Mouse (Mus musculus) adrenal gland, postnatal 14 days (tissue): ENCODE data around the gene Trim75. TPM values are rescaled to one million over a fixed set of nuclear protein-coding genes. Genes with fewer than 3 reads are reported as not detected.
A peak's percentile ranks its signal among the peaks of the same experiment; 100 is the strongest.
"Not testable (repeated sequence)": the region's sequence is repeated elsewhere in the genome, so short reads cannot be mapped to it uniquely, and the experiment has no call there.

ENCODE experiments used
- DNase-seq: peaks from one replicate; pipeline ENCODE4 v3.0.0; 2021; ENCODE audit warnings: mixed read lengths
- long read RNA-seq, 2 experiments: library from polyadenylated mRNA; stranded (forward); transcript quantifications; one replicate each; pipeline ENCODE4 v2.0.0; 2021
- total RNA-seq: library from RNA; stranded (reverse); gene quantifications from 2 replicates; pipeline ENCODE4 v1.2.3, GENCODE M21; 2021

Trim75 gene
- not detected in 2 replicates for total RNA-seq
- long read RNA-seq, experiment 1, result 0 reads
- long read RNA-seq, experiment 2, result 0 reads

DNA sequence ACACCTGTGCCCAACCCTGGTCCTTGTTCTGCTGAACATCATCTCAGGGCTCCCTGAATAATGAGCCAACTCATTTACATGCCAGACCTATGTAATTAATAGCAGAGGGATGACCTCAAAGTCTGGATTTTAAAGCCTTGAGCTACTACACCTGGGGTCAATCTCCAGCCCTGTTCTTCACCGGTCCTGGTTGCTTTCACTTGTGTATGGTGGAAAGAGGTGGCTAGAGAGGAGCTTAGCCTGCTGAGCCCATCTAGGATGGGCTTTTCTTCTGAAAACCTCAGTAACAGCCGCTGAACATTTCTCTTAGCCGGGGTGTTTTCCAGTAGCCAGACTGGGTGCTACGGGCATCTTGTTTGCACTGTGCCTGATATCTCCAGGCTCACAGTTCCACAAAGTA lies at the start of gene Trim75:
Gene Trim75, minus strand, starts transcription at position 101 of the 400 bp plus-strand sequence.
- no peak for DNase-seq

DNA sequence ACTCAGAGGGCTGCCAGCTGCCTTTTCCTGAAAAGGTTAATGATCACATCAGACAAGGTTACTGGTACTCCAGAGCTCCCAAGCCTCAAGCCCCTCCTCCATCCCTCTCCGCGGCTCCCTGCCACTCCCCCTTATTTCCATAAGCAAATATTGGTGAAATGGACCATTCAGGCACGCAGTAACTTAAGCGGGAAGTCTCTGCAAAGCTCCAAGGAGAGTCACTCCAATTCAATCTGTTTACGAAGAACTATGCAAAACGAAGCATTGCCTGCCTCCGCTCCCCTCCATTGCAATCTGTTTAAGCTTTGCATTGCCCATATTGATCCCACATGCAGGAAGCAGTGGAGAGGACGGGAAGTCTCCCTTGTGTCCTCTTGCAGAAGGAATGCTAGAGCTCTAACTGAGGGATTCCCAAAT lies 49.5 kb upstream of the Trim75 start, which contains the start of gene Apela:
Gene Apela, minus strand, starts transcription at position 220 of the 417 bp plus-strand sequence.
- DNase-seq, result peak; percentile 32

DNA sequence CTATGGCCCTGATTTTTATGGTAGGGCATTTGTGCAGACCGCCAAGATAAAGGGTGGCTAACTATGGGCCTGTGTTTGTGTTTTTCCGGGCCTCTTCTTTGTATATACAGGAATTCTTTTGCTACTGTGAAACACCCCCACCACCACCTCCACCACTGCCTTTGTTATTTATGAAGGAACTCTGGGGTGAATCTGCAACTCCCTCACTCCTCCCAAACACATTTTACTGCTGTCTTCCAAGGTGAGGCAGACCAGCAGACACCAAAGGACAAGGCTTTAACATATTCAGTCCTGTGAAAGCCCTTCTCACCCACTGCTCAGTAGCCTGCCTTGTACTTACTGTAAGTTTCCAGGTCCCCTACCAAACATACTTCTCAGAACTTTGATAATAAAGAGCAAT lies 46.5 kb upstream of the Trim75 start:
- no peak for DNase-seq

DNA sequence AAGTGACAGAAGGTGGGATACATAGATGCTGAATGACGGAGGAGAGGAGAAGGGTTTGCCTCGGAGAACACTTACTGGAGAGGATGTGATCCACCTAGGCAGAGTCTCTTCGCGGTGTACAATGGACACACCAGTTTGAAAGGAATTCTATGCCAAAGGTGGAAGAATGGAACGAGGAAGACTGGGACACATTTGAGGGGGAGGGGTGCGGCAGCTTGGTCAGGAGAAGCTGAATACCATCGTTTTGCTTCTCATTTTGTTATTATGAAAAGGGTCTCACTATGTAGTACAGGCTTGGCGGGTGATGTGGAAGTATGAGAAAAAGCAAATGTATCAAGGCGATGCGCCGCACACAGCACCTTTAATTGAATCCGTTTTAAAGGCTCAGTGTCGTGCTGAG lies 45.4 kb upstream of the Trim75 start:
- no peak for DNase-seq

DNA sequence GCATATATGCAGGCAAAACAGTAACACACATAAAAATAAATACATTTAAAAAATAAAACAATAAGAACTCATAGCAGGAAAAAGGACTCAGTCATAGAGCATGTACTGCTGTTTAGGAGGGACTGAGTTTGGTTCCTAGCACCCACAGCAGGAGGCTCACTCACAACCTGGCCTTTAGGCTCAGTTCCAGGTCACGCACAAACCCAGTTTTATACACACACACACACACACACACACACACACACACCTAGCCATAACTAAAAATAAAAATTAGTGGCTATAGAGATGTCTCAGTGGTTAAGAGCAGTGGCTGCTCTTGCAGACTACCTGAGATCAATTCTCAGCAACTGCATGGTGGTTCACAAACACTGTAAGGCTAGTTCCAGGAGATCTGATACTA lies 44.5 kb upstream of the Trim75 start:
- no peak for DNase-seq

DNA sequence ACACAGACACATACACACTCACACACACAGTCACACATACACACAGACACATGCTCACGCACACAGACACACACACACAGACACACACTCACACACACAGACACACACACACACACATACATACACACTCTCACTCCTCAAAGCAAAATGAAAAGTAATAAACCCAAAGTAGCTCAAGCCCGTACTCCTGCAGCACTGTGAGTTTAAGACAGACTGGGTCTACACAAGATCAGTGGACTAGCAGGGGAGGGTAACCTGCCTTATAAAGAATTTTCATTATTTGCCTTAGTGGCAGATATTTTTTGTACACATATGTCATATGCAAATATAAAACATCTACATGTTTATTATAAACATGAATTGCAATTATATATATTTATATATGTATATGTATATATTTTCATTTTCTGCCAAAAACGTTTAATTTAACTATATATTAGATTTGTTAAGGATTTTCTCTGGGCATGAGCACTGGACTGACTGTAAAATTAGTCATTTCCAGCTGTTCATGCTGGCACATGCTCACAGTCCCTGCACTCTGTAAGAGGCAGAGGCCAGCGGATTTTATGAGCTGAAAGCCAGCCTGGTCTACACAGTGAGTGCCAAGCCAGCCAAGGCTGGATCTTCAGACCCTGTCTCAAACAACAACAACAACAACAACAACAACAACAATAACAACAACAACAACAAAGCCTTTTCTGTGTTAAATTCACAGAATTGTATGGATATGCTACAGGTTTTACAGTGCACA lies 43.3 kb upstream of the Trim75 start:
- no peak for DNase-seq

DNA sequence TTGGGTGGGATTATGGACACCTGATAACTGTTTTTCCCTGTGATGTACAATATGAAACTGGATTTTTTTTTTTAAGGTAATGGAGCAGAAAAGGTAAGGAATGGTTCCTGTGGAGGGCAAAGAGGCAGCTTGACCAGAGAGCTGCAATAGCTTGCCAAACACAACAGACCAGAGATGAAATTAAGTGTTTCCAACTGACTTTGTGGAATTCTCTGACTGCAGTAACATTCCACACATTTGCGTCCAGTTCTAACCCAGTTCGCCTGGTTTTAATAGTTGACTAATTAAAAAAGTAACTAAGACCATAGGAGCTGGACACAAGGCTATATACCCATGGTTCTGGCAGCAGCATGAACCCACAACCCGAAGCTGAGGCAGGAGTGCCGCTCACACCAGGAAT lies 42.1 kb upstream of the Trim75 start:
- DNase-seq, result no peak

DNA sequence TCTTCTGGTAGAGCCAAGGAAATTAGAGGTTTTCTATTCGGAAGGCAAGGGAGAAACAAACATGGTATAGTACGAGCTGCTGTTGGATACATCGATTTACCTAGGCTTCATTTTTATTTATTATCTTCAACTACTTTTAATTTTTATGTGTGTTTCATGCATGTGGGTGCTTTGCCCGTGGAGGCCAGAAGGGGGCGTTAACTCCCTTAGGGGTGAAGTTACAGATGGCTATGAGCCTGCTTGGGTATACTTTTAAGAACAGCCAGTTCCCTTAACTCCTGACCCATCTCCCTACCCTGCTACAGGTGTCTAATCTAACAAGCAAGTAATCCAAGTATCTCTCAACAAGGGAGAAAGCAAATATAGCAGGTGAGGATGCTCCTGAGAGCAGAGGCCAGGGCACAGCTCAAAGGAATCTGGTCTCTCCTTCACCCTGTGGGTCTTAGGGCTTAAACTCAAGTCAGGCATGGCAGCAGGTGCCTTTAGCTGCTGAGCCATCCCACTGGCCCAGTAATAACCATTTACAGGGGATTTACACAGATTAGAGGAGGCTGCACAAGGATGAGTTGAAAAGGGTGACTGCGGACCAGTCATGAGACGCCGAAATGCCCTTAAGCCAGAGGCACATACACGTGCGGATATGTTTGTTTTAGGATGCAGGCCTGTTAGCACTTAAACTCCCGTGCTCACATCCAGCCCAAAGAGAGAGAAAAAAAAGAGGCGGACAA lies 41.5 kb upstream of the Trim75 start:
- DNase-seq, result no peak

DNA sequence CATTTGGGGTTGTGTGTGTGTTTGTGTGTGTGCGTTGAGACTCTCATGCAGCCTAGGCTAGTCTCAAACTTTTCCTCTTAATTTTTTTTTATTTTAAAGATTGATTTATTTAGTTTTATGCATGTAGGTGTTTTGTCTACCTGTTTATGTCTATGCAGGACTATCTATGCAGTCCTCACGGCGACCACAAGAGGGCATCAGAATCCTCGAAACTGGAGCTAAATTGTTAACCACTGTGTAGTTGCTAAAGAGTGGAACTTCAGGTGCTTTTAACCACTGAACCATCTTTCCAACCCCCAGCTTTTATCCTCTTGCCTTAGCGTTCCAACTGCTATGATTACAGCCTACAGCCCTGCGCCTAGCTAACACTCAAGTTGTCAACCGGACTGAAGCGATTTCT lies 34.9 kb upstream of the Trim75 start:
- DNase-seq, result peak; percentile 75

DNA sequence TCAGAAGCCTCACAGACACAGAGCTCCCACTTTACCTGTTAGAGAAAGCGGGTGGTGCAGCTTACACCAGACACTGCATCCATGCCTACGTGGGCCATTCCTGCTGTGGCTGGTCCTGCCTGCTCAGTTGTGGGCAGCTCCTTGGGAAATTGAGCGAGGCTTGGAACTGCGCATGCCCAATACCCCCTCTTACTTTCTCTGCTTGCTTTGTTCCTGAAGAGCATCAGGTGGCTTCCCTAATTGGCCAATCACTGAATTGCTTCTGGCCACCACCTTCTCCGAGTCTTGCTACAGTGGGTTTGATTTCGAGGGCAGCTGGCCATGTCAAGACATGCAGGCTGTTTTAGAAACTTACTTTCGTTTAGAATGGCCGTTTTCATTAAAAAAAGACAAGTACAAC lies 30.8 kb upstream of the Trim75 start, which contains the start of the genes Trim61 and Trim60:
Gene Trim61, minus strand, starts transcription at position 101 of the 400 bp plus-strand sequence.
Gene Trim60, minus strand, starts transcription at position 162 of the 400 bp plus-strand sequence.
- DNase-seq, result no peak

DNA sequence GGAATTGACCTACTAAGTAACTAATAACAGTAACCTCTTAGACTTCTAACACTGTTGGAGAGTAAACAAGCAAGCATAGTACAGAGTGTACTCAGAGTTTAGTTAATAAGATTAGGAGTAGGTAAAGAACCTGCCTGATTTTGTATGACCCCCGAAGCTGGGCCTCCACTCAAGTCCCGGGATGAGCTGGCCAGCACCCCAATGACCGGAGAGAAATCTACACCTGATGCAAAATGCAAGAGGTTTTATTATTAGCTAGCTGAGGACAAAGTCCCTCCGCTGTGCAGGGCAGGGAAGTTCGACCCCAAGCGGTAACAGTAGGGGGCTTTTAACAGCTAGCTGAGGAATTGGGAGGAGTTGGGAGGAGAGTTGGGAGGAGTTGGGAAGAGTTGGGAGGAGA lies 20.0 kb upstream of the Trim75 start:
- not testable (repeated sequence) for DNase-seq

DNA sequence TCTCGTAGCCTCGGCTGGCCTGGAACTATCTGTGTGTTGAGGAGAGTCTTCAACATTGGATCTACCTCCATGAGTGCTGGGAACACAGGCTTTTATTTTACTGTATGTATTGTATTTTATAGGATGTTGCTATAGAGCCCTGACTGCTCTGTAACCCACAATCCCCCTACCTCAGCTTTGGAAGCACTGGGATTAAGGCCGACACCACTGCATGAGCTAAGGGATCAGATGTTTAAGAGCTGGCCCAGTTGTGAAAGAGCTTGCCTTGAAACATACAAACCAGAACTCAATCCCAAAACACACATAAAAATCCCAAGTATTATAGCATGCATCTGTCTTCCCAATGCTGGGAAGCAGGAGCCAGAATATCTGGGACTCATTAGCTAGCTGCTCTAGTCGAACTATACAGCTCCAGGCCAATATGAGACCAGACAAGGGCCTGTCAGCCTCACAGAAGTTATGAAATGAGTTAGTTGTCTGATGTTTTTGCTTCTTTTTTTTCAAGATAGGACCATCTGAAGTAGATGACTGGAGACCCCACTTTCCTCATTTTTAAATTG lies 11.3 kb upstream of the Trim75 start:
- no peak for DNase-seq

DNA sequence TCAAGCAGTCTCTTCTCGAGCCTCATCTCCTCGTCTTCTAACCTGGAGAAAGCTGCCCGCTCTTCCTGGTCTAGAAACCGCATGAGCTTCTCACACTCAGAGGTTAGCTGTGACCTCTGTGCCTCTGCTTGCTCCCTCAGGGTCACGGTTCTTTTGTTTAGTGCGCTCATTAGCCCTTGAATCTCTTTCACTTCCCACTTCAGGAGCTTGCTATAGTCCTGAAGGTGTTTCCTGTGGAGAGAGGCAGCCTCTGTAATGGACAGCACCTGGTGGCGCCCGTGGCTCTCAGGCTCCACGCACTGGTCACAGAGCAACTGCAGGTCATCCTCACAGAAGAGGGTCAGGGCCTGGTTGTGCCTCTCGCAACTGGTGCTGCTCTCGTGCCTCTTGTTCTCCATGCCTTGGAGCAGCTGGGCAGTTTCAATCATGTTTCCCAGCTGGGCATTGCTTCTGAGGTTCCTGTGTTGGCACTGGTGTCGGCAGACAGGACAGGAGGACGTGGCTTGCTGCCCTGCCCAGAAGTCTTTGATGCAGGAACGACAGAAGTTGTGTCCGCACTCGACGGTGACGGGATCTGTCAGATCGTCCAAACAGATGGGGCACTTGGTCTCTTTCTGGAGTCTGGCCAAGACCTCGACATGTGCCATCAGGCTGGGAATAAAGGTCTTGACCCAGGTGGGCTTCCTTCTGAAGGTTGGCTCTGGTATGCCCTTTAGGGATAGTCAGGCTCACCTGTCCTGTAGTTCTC lies 4.3 kb downstream of the Trim75 start:
- DNase-seq, result peak; percentile 21

DNA sequence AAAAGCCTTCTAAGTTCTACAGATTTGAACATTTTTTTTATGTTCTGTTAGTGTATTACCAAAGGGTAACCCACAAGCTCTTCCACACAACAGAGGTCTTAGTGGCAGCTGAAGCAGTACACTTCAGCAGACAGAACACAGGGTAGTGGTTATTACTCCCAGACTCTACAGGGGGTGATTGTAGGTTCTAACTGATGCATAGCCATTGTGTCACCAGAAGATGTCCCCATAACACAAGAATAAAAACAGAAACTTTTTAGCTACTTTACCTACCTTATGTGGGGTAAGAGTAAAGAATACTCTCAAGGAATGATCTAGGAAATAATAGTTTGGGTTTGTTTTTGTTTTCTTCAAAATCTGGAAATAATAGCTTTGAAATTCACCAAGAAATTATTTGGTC lies 24.8 kb downstream of the Trim75 start:
- DNase-seq, result no peak

DNA sequence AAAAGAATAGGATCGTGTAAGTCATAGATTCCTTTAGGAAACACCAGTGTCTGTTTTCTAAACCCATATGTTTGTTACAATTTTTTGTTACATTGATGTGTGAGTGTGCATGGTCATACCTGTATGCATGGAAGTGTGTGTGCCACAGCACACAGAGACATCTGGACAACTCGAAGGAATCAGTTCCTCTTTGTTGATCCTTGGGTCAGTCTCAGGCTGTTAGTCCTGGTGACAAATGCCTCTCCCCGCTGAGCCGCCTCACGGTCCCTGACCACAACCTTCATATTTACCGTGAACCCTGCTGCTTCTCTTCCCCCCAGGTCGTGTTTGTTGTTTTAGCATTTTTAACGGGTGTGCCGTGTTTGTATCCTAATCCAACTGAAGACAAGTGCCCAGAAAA lies 28.6 kb downstream of the Trim75 start:
- no peak for DNase-seq

DNA sequence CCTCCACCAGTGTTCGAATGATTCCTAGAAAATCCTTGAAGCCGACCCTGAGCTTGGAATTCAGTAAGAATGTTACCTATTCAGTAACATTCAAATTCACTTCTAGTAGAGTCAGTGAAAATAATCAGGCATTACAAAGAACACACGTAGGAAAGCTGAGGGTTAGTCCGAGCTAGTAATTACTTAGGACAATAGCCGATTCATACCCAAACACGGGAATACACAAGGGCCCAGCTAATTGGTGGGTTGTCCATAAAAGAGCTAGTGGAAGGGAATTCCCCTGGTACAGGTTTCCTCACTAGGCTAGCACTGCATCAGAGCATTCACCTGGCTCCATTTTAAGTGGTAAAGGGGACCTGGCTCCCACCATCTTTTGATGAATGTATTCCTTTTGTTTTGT lies 35.5 kb downstream of the Trim75 start:
- DNase-seq, result no peak

DNA sequence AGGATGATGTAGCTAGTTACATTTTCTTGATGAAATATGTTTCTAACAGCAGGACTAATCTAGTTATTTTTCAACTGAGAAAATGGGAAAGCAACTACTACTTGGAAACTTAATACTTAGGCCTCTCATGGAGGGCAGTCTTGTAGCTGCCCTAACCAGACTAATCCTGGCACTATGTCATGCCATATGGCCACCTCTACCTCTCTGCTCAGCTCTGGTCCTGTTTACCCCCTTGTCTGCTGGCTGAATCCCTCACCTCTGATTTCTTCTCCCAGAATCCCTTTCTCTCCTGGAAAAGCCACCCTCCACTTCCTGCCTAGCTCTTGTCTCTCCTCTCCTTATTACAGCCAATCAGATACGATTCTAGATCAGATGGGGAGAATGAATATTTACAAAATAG lies 39.3 kb downstream of the Trim75 start:
- DNase-seq, result no peak

DNA sequence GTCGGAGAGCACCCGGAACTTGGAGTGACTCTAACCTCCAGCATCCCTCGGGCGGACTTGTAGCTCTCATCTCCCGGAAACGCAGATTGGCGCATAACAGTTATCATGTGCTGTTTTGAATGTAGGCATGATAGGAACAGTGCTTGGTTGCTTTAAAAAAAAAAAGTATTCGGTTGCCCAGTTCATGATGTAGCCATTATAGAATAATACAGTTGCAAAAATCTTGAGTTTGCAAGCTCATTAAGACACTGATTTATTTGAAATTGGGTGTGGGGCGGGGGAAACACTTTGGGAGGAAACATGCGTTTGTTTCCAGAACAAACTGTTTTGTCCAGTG lies 40.0 kb downstream of the Trim75 start:
- DNase-seq, result no peak

DNA sequence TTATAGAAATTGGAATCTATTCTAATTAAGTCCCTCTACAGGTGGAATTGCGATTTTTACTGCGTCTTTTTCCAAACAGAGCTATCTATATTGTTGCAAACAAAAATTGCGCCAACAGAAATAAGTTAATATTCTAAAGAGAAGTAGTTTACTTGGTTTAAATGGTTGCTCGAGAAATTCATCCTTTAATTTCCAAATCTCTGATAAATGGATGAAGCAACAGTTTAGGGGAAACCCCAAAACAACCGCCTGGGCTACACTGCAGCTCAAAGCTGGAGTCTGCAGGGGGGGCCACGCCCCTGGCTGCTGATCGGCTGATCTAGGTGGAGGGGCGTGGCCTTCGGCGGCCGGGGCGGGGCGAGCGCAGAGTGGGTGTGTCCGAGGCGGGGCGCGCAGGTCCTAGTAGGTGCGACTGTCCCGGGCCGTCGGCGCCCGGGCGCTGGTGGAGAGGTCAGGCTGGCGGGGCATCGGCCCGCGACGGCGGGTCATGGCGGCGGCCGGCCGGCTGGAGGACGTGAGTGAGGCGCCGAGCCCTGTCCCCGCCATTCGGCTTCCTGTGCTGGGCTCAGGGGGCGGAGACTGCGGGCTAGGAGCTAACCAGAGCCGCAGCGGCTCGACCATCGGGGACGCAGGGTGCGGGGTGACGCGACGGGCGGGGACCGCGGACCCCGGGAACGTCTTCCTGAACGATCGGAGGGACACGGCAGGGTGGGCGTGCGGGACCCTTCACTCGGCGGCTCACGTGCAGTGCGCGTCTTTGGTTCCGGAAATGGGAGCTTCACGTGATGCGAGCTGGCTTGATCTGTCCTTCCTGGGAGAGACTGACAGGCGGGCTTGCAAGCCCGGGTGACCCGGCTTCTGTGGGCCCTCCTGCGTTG lies 40.6 kb downstream of the Trim75 start, which contains the start of gene Tmem192:
Gene Tmem192, plus strand, starts transcription at position 366 of the 878 bp plus-strand sequence.
- peak; percentile 98 for DNase-seq

DNA sequence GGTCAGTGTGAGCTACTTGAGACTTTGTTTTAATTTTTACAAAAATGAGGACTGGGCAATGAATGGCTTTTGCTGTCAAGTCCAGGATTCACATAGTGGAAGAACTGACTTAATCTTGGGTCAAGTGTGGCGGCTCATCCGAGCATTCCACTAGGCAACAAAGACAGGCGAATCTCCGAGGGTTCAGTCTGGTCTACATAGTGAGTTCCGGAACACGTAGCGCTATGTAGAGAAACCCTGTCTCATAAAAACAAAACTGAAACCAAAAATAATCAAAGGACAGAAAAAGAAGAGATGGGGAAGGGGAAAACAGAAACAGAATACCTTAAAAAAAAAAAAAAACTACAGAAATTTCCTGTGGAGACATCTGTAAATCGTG lies 41.2 kb downstream of the Trim75 start:
- no peak for DNase-seq

DNA sequence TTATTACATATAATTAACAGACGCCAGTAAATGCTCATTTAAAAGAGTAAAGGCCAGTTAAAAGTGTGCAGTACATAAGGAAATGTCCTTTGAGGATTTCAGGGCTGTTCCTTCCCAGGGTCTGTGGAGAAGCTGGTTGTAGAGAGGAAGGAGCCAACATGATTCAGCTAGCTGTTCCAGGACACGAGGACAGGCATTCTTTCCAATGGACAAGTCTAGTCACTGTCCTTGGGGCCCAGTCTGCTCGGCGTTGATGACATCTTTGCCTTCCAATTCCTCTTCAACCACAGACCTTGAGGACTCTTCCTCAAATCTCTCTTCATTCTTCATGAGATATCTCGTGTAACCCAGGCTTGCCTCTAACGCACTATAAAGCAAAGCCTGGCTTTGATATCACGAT lies 42.0 kb downstream of the Trim75 start:
- peak; percentile 61 for DNase-seq
